Mouse (Mus musculus): ENCODE results near the gene Pard3b.

Gene Pard3b

DNA sequence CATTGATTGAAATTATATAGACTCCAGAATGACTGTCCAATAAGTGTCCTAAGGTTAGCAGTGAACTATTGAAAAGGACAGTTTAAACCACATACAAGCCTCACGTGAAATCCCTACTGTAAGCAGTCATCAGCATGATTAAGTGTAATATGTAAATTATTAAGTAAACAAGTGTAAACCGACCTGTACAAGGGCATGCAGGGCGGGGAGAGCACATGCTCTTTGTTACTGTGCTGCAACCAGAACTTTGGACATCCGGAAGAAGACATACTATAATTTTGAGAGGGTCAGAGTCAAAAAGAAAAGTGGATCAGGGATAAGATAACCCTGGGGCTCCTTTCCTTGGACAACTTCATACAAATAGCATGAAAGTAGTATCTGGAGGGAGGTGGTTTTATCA, 749.4 kb downstream of the Pard3b start:
- no peak for DNase-seq (ENCODE audit: low read depth, low spot score)

GRCm38 (mm10) chr1:62392863-62393262, 754.2 kb downstream of the Pard3b start:
- no peak for DNase-seq (ENCODE audit: low read depth, low spot score)

GRCm38 (mm10) chr1:62394555-62394954, 755.9 kb downstream of the Pard3b start:
- no peak for DNase-seq (ENCODE audit: low read depth, low spot score)

DNA sequence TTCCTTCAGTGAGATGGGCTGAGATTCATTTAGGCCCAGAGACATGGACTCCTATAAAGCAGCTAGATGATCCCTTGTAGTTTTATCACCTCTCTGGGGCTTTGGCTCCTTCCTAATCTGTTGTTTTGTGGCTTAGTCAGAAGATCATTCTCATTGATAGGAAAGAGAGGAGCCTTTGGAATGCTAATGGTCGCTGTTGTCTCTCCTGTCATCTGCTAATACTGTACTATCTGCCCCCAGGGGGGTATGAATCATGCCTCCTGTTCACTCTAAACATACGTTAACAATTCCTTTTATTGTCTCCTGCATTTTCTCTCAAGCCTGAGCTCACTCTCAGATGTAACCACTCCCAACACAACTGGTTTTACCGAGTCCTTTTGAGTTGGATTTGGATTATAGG, 759.6 kb downstream of the Pard3b start:
- DNase-seq (ENCODE audit: low read depth, low spot score) = no peak

DNA sequence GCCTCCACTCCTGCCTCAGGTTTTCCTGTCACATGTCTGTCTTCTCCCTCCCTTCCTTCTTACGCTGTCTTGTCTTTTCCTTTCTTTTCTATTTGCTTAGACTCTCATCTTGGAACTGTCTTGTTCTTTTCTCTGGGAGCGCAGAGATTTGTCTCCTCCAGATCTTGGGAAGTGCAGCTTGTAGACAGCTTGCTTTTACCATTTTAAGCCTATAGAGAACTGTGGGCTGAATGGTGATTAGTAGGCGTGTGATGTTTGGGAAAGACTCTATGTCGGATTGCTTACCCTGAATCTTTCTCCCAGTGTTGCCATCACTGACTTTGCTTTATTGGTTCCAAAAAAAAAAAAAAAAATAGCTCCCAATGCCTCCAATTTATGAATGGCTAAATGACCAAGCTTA, 760.1 kb downstream of the Pard3b start:
- no peak for DNase-seq (ENCODE audit: low read depth, low spot score)

DNA sequence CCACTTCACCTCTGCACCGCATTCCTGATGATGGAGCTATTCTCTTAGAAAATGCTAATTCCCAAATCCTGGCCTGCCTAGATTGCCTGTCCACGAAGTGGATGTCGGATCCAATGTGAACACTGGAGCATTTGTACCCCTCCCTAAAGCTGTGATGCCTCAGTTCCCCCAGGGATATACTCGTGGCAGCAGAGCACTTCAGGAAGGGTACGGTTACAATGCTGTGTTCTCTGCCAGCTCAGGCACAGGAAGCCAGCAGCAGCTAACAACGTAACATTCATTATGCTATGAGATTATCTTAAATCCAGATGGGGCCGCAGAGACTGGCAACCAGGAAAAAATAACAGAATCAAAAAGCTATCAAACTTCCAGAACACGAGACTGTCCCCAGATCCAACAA, 766.4 kb downstream of the Pard3b start:
- no peak for DNase-seq (ENCODE audit: low read depth, low spot score)

GRCm38 (mm10) chr1:62411368-62411767, 772.7 kb downstream of the Pard3b start:
- DNase-seq (ENCODE audit: low read depth, low spot score) = no peak

DNA sequence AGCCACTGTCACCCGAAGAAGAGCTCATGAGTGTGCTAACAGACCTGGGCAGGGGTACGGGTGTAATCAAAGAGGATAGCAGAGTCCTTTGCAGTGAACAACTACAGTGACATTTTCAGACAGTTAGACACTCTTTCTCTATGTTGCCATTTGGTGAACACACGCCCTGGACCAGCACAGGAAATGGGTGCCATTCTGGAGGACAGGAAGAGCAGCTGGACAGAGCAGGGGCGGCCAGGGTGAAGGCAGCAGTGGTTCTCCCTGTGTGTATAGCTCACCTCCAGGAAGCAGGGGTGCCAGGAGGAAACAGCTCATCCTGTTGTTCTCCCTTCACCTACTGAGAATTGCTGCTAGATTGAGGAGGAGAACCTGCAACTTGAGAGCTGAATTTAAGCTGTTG, 773.4 kb downstream of the Pard3b start:
- no peak for DNase-seq (ENCODE audit: low read depth, low spot score)

DNA sequence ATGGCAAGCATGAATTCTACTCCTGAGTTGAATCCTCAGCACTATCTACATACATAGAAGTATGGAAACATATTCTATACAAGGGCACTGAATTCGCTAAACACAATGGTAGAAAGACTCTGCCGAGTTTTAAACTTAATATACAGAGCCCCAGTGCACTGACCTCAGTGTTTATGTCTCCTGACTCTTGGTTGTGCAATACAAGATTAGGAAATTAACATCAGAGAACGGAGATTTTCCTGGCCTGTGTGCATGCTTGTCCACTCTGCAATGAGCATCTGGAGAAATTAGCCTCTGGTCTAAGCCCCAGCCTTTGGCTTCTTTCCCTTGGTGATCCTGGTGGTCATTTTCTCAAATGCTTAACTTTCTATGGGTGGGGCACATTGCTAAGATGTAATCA, 774.4 kb downstream of the Pard3b start:
- DNase-seq (ENCODE audit: low read depth, low spot score) = no peak

DNA sequence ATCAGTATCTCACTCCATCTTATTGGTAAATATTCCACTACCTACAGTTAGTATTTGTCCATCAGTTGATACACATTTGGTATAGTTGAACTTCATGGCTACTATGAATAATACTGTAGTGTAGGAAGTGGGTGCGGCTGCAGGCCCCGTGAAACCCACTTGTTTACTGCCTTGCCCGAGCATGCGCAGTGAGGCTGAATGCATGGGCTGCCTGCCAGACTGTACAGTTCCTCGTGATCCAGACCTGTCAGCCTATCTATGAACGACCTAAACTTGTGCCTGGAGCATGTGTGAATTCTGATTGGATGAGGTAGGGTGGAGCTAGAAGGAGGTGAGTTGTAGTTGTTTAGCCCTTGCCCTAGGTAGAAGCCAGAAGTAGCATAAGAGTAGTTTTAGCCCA, 775.9 kb downstream of the Pard3b start:
- no peak for DNase-seq (ENCODE audit: low read depth, low spot score)

GRCm38 (mm10) chr1:62416627-62417374, 778.2 kb downstream of the Pard3b start:
- DNase-seq (ENCODE audit: low read depth, low spot score) = no peak

DNA sequence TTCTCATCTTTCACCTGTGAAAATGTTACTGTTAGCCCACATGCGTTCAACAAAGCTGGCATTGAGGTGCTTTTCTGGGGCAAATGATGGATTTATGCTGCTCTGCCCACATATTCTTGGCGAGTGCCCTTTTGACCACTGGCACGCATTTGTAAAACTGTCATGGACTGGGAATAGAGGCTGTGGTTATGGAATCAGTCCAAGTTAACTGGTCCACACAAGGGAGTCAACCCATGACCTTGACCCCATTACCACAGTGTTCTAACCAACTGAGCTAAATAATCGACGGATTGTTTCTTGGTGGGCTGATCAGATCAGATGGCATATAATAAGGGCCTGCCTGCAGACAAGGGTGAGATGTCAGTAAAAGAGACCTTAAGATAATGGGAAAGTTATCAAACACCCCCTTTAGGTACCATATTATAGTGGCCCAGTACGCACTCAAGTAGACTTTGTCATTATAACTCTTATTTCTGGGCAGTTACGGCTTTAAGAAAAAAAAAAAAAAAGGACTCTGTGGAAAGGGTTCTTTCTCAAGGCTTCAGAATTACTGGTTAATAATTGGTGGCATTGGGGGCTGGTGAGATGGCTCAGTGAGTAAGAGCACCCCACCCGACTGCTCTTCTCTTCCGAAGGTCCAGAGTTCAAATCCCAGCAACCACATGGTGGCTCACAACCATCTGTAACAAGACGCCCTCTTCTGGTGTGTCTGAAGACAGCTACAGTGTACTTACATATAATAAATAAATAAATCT, 784.4 kb downstream of the Pard3b start:
- DNase-seq (ENCODE audit: low read depth, low spot score) = no peak

GRCm38 (mm10) chr1:62425369-62425768, 786.7 kb downstream of the Pard3b start:
- DNase-seq (ENCODE audit: low read depth, low spot score) = no peak

DNA sequence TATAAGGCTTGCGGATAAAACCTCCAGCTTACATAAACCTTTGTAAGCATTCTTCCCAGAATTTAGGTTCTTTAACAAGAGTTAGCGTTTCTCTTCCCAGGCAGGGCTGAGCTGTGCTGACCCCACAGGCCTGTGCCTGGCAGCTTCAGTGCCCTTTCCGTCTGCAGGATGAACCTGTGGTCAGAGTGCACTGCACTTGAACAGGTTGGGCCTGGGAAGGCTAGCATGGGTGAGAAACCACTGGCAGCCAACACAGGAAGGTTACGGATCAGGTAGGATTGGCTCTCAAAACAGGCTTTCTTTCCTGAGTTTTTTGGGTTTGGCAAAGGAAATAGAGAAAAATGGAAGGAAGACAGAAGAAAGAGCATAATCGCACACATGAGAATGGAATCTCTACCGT, 790.1 kb downstream of the Pard3b start:
- no peak for DNase-seq (ENCODE audit: low read depth, low spot score)

- no peak for DNase-seq (ENCODE audit: low read depth, low spot score)
These were observed 790.9 kb downstream of the Pard3b start for GRCm38 (mm10) chr1:62429333-62430182.

DNA sequence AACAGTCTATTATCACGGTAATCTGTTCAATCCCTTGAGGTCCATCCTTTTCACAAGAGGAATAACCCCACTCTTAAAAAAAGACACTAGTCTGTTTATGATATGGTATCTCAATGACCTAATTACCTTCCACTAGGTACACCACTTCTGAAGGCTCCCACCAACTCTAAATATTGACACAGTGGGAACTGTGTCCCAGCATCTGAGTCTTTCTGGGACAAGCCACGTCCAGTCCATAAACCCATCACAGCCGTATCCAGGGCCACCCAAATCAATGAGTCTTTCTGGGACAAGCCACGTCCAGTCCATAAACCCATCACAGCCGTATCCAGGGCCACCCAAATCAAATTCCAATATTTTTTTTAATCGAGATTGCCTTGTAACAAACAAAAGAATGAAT, 792.4 kb downstream of the Pard3b start:
- DNase-seq (ENCODE audit: low read depth, low spot score) = no peak

- DNase-seq (ENCODE audit: low read depth, low spot score) = no peak
These were observed 795.3 kb downstream of the Pard3b start for GRCm38 (mm10) chr1:62433891-62434290.

GRCm38 (mm10) chr1:62435844-62436243, 797.2 kb downstream of the Pard3b start:
- DNase-seq (ENCODE audit: low read depth, low spot score) = no peak

- no peak for DNase-seq (ENCODE audit: low read depth, low spot score)
These were observed 797.7 kb downstream of the Pard3b start for GRCm38 (mm10) chr1:62436304-62436703.

GRCm38 (mm10) chr1:62437493-62437892, 798.9 kb downstream of the Pard3b start:
- no peak for DNase-seq (ENCODE audit: low read depth, low spot score)

DNA sequence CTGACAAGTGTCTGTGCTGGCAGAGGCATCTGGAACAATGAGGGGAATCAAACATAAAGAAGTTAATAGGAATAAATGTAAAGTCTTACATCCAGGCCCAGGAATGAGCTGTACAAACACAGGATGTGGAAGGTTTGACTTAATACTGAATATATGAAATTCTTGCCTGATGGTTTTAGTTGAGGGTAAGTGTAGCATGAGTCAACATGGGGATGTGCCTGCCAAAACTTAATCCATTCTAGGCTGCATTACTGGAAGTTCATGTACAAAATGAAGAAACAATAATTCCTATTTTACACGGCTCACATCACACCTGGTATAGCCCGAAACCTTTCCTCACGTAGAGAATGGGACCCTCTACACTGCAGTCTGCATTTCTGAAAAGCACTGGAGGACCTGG, 805.8 kb downstream of the Pard3b start:
- no peak for DNase-seq (ENCODE audit: low read depth, low spot score)

- DNase-seq (ENCODE audit: low read depth, low spot score) = no peak
These were observed 808.2 kb downstream of the Pard3b start for GRCm38 (mm10) chr1:62446818-62447217.

All from retina, postnatal 7 days (tissue).